Mouse (Mus musculus): Measurements from ENCODE around the gene Med13l. TPM values are rescaled to one million over a fixed set of nuclear protein-coding genes. Genes with fewer than 3 reads are reported as not detected.

Med13l gene
- polyA plus RNA-seq, 1 experiment from 2014 or later, result 14.6 TPM

DNA sequence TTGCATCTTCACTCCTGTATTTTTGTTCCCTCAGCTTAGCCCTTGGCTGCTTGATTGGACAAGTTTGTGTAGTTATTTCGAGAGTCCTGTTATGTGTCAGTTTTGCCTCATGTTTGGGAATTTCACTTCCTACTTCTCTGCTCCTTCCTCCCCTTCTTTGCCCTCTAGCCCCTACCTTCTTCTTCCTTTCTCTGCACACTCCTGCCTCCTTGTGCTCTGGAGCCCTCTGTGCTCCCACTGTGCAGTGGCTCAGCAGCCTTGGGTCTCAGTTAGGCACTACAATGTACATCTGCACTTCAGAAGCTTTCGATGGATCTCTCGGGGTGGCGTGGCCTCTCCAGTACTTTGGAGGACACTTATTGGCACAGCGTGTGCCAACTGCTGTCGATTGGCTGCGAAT, 14.5 kb downstream of the Med13l start:
- 70% methylated on average over 7 of the region's 7 CpGs for WGBS

DNA sequence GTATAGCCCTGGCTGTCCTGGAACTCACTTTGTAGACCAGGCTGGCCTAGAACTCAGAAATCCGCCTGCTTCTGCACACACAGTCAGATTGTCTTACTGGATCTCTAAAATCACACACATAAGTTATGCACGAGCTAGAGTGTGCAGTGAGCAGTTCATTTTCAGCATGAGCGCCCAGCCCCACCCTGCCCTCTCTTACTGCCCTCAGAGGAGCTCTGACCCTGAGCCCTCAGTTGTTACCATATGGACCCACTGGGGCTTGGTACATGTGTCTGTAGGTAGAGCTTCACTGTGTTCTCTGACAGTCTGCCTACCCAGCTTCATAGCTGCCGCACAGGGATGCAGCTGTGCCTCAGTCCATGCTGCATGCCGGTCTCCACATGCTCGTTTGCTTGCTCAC, 15.4 kb downstream of the Med13l start:
- no peak overlapping the region for H3K4me2 ChIP-seq (ENCODE audit: low read length)
- H3K36me3 ChIP-seq (ENCODE audit: control insufficient read depth, insufficient read depth, low read length), result no peaks in the 10 kb centered on the region
- H3K27ac ChIP-seq (ENCODE audit: low read depth, low read length), result no peak overlapping the region
- peaks cover 22% of the 10 kb centered on the region for H3K4me1 ChIP-seq (ENCODE audit: control insufficient read depth, insufficient read depth, low read length)
- WGBS, result 58% methylated on average over 6 of the region's 6 CpGs
- H3K9ac ChIP-seq (ENCODE audit: low read length), result no peak overlapping the region
- no peak overlapping the region for H3K4me3 ChIP-seq (ENCODE audit: low read depth, low read length)
- DNase-seq (ENCODE audit: low spot score), result no peak
- H3K27me3 ChIP-seq (replicated peaks; ENCODE audit: control insufficient read depth, insufficient read depth, low read length), result no peaks in the 10 kb centered on the region
- no peak for ATAC-seq
- no peaks in the 10 kb centered on the region for H3K9me3 ChIP-seq (replicated peaks; ENCODE audit: control insufficient read depth, low read length)

More for the DNA sequence above, 14.5 kb downstream of the Med13l start:
- H3K27me3 ChIP-seq (replicated peaks; ENCODE audit: control insufficient read depth, insufficient read depth, low read length), result no peaks in the 10 kb centered on the region
- no peak overlapping the region for H3K4me3 ChIP-seq (ENCODE audit: low read depth, low read length)
- no peak overlapping the region for H3K9ac ChIP-seq (ENCODE audit: low read length)
- DNase-seq (ENCODE audit: low spot score) (no peak), ATAC-seq (no peak)
- H3K4me1 ChIP-seq (ENCODE audit: control insufficient read depth, insufficient read depth, low read length), result peaks cover 30% of the 10 kb centered on the region
- no peak overlapping the region for H3K4me2 ChIP-seq (ENCODE audit: low read length)
- H3K27ac ChIP-seq (ENCODE audit: low read depth, low read length), result no peak overlapping the region
- no peaks in the 10 kb centered on the region for H3K9me3 ChIP-seq (replicated peaks; ENCODE audit: control insufficient read depth, low read length)
- no peaks in the 10 kb centered on the region for H3K36me3 ChIP-seq (ENCODE audit: control insufficient read depth, insufficient read depth, low read length)

DNA sequence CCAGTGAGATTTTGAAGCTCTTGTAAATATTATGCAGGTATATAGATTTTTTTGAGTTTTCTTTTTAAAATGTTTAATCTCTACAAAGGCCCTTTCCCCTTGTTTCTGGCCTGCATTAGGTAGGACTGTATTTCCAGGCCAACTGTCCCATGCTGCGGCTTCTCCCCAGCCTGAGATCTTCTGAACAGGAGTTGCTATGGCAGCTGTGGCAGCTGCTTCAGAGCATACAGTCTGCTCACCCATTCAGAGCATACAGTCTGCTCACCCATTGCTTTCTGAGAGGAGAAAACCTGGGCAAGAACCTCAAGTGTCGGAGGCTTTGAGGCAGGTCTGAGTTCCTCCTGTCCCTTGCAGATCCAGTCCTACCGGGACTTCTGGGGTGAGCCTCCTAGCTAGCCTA, 16.3 kb downstream of the Med13l start:
- ATAC-seq (0 out of 2 replicates have a peak, but pooled peaks have one; percentile 15), DNase-seq (ENCODE audit: low spot score) (peak; percentile 53)
- Histone ChIP-seq H3K9me3 (replicated peaks; ENCODE audit: control insufficient read depth, low read length) (no peaks in the 10 kb centered on the region), H3K4me2 (ENCODE audit: low read length) (no peak overlapping the region), H3K27ac (ENCODE audit: low read depth, low read length) (no peak overlapping the region), H3K27me3 (replicated peaks; ENCODE audit: control insufficient read depth, insufficient read depth, low read length) (no peaks in the 10 kb centered on the region), H3K36me3 (ENCODE audit: control insufficient read depth, insufficient read depth, low read length) (no peaks in the 10 kb centered on the region), H3K4me1 (ENCODE audit: control insufficient read depth, insufficient read depth, low read length) (peaks cover 19% of the 10 kb centered on the region), H3K9ac (ENCODE audit: low read length) (no peak overlapping the region), H3K4me3 (ENCODE audit: low read depth, low read length) (no peak overlapping the region)
- 60% methylated on average over 3 of the region's 3 CpGs for WGBS

DNA sequence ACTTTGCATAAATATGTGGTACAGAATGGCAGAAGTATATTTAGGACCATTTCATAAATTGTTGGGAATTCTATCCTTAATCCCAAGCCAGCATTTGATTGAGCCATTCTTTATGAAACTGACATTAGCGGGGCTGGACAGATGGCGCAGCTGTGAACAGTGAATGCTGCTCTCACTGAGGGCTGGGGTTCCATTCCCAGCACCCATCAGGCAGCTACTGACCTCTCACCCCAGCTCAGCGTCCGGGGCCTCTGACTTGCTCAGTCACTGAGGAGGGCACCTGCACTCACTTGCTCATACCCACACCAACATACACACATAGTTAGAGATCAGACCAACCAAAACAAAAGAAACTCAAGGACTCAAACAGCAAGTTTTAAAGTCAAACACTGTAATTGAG, 24.9 kb downstream of the Med13l start:
- WGBS, result 63% methylated on average over 4 of the region's 4 CpGs
- no peak overlapping the region for H3K27ac ChIP-seq (ENCODE audit: low read depth, low read length)

DNA sequence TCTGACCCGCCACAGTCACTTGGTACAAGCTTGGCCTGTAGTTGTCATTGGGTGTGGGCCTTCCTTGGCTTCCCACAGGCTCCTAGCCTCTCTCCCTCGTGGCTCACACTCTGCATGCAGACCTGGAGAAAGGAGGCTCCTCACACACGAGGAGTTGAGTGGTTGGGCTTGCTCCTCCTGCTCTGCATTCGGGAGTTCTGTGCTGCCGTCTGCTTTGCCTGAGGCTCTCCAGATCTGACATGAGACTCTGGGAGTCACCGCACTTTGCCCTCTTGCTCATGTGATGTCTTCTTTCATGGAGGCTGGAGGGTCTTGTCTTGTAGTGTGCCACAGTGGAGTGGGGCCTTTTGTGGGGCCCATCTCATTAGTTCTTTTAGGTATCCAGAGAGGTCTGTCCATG, 26.1 kb downstream of the Med13l start:
- H3K4me3 ChIP-seq (ENCODE audit: low read depth, low read length), result no peak overlapping the region
- no peak for ATAC-seq
- H3K27ac ChIP-seq (ENCODE audit: low read depth, low read length), result no peak overlapping the region
- WGBS, result 61% methylated on average over 6 of the region's 6 CpGs
- DNase-seq (ENCODE audit: low spot score), result no peak
- peaks cover 31% of the 10 kb centered on the region for H3K4me1 ChIP-seq (ENCODE audit: control insufficient read depth, insufficient read depth, low read length)
- no peak overlapping the region for H3K4me2 ChIP-seq (ENCODE audit: low read length)
- no peaks in the 10 kb centered on the region for H3K9me3 ChIP-seq (replicated peaks; ENCODE audit: control insufficient read depth, low read length)
- H3K27me3 ChIP-seq (replicated peaks; ENCODE audit: control insufficient read depth, insufficient read depth, low read length), result no peaks in the 10 kb centered on the region
- H3K9ac ChIP-seq (ENCODE audit: low read length), result no peak overlapping the region
- no peaks in the 10 kb centered on the region for H3K36me3 ChIP-seq (ENCODE audit: control insufficient read depth, insufficient read depth, low read length)

More for the DNA sequence above, 24.9 kb downstream of the Med13l start:
- Histone ChIP-seq H3K9ac (ENCODE audit: low read length) (no peak overlapping the region), H3K27me3 (replicated peaks; ENCODE audit: control insufficient read depth, insufficient read depth, low read length) (no peaks in the 10 kb centered on the region), H3K4me1 (ENCODE audit: control insufficient read depth, insufficient read depth, low read length) (peaks cover 20% of the 10 kb centered on the region), H3K4me2 (ENCODE audit: low read length) (no peak overlapping the region), H3K4me3 (ENCODE audit: low read depth, low read length) (no peak overlapping the region), H3K9me3 (replicated peaks; ENCODE audit: control insufficient read depth, low read length) (no peaks in the 10 kb centered on the region), H3K36me3 (ENCODE audit: control insufficient read depth, insufficient read depth, low read length) (no peaks in the 10 kb centered on the region)
- ATAC-seq (0 out of 2 replicates have a peak, but pooled peaks have one; percentile 42), DNase-seq (ENCODE audit: low spot score) (no peak)

DNA sequence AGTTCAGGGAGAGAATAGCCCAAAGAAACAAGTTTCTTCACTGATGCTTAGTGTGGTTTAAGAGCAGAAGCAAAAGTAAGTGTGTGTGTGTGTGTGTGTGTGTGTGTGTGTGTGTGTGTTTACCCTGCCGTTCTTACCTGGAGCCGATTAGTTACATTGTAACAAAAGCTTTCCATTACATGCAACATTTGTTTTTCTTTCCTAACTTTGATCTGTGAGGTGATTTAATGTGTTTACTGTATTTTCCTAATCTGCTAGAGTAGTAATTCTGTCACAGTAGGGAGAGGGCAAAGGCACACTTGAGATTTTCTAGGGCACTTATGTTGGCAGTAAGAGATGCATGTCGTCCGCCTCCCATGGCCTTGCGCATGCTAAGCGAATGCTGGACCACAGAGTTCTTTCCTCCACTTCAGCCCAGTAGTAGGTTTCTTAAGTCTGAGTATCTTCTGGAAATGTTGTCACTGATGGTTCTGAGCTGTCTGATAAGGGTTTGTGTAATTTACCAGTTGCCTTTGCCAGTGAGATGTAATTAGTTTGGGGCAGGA, 28.0 kb downstream of the Med13l start:
- no peaks in the 10 kb centered on the region for H3K9me3 ChIP-seq (replicated peaks; ENCODE audit: control insufficient read depth, low read length)
- no peak overlapping the region for H3K4me3 ChIP-seq (ENCODE audit: low read depth, low read length)
- no peak overlapping the region for H3K4me2 ChIP-seq (ENCODE audit: low read length)
- ATAC-seq, result no peak
- DNase-seq (ENCODE audit: low spot score), result no peak
- no peak overlapping the region for H3K27ac ChIP-seq (ENCODE audit: low read depth, low read length)
- peaks cover 37% of the 10 kb centered on the region for H3K4me1 ChIP-seq (ENCODE audit: control insufficient read depth, insufficient read depth, low read length)
- H3K36me3 ChIP-seq (ENCODE audit: control insufficient read depth, insufficient read depth, low read length), result no peaks in the 10 kb centered on the region
- H3K27me3 ChIP-seq (replicated peaks; ENCODE audit: control insufficient read depth, insufficient read depth, low read length), result no peaks in the 10 kb centered on the region
- WGBS, result 87% methylated on average over 6 of the region's 6 CpGs
- no peak overlapping the region for H3K9ac ChIP-seq (ENCODE audit: low read length)

DNA sequence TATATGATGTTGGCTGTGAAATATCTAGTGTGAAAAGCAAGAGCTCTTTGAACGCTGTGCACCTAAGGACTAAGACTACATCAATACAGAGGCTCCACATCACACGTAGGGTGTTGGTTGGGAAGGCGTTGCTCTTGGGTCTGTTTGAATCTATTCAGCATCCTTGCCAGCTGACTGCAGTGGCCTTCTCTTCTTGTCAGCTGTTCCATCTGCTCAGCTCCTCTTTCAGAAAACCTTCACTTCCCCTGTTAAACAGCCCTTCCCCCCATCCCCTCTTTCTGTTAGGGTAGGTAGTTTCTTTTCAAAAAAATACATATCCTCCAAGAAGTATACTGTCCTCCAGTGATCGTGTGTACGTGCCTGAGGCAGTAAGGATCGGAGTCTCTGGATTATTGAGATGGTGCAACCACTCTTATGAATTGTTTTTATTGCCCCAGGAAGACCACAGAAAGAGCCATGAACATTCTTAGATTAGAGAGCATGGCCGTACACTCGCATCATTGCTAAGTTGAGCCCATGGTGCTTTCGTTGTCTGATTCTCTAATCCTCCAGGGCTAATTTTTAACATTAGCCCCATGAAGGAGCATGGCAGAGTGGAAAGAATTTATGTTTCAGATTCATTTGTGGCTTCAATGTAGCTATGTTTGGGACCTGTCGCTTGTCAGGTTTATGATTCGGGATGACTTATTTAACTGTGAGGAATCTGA, 28.9 kb downstream of the Med13l start:
- H3K9ac ChIP-seq (ENCODE audit: low read length), result no peak overlapping the region
- H3K27me3 ChIP-seq (replicated peaks; ENCODE audit: control insufficient read depth, insufficient read depth, low read length), result no peaks in the 10 kb centered on the region
- peaks cover 37% of the 10 kb centered on the region for H3K4me1 ChIP-seq (ENCODE audit: control insufficient read depth, insufficient read depth, low read length)
- 81% methylated on average over 11 of the region's 11 CpGs for WGBS
- H3K9me3 ChIP-seq (replicated peaks; ENCODE audit: control insufficient read depth, low read length), result no peaks in the 10 kb centered on the region
- no peaks in the 10 kb centered on the region for H3K36me3 ChIP-seq (ENCODE audit: control insufficient read depth, insufficient read depth, low read length)
- H3K4me2 ChIP-seq (ENCODE audit: low read length), result no peak overlapping the region
- no peak overlapping the region for H3K27ac ChIP-seq (ENCODE audit: low read depth, low read length)
- no peak overlapping the region for H3K4me3 ChIP-seq (ENCODE audit: low read depth, low read length)
- DNase-seq (ENCODE audit: low spot score) (no peak), ATAC-seq (no peak)

DNA sequence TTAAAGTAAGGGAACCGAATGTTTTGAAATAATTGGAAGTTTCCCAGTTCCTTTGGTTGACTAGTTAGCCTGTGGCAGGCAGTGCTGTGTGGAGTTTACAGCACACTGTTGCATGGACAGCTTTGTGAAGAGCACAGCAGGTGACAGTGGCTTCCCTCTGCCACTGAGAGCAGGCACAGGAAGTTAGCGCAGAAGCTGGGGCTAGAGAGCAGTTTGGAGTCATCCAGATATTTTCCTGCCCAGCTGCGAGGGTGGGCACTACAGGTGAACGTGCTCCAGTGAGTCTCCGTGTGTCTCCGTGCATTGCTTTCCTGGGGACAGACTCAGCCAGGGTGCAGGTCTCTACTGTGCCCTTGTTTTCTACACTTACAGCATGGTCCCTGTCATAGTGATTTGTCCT, 30.4 kb downstream of the Med13l start:
- no peak for ATAC-seq
- DNase-seq (ENCODE audit: low spot score), result no peak

DNA sequence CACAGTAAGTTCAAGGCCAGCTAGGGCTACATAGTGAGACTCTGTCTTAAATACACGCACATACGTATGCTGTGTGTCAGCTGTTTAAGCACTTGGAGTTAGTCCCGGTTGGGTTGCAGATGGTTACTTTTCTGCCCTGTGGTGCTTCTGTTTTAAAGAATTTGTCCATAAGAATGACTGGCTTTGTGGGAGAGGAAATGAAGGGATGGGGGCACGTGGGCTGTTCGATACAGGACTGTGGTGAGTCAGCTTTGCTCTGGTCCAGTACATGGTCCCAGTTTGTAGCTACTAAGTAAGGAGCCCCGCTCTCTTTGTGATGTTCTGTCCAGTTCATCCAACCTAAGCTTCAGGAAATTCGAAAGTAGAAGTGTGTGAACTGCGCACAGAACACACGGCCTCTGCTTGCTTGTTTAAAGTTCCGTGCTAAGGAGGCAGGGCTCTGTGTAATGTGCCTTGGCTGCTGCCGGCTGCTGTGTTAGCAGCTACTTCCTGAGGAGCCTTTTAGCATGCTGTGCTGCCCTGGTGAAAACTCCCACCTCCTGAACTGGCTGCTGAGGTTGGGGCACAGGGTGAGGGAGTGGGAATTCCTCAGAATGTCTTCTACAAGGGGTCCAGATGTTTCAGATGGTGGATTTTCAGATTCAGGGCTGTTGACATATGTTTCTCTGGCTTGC, 31.5 kb downstream of the Med13l start:
- H3K36me3 ChIP-seq (ENCODE audit: control insufficient read depth, insufficient read depth, low read length), result no peaks in the 10 kb centered on the region; the same call in 1 of the 2 replicates
- H3K4me3 ChIP-seq (ENCODE audit: low read depth, low read length), result no peak overlapping the region
- no peak for ATAC-seq
- peaks cover 33% of the 10 kb centered on the region for H3K4me1 ChIP-seq (ENCODE audit: control insufficient read depth, insufficient read depth, low read length)
- H3K4me2 ChIP-seq (ENCODE audit: low read length), result no peak overlapping the region
- no peak for DNase-seq (ENCODE audit: low spot score)
- no peaks in the 10 kb centered on the region for H3K27me3 ChIP-seq (replicated peaks; ENCODE audit: control insufficient read depth, insufficient read depth, low read length)
- H3K9me3 ChIP-seq (replicated peaks; ENCODE audit: control insufficient read depth, low read length), result no peaks in the 10 kb centered on the region
- no peak overlapping the region for H3K9ac ChIP-seq (ENCODE audit: low read length)
- WGBS, result 47% methylated on average over 11 of the region's 11 CpGs
- H3K27ac ChIP-seq (ENCODE audit: low read depth, low read length), result no peak overlapping the region

More for the DNA sequence above, 30.4 kb downstream of the Med13l start:
- Histone ChIP-seq H3K9ac (ENCODE audit: low read length) (no peak overlapping the region), H3K4me3 (ENCODE audit: low read depth, low read length) (no peak overlapping the region), H3K4me2 (ENCODE audit: low read length) (no peak overlapping the region), H3K36me3 (ENCODE audit: control insufficient read depth, insufficient read depth, low read length) (no peaks in the 10 kb centered on the region; the same call in 1 of the 2 replicates), H3K27ac (ENCODE audit: low read depth, low read length) (no peak overlapping the region), H3K27me3 (replicated peaks; ENCODE audit: control insufficient read depth, insufficient read depth, low read length) (no peaks in the 10 kb centered on the region), H3K9me3 (replicated peaks; ENCODE audit: control insufficient read depth, low read length) (no peaks in the 10 kb centered on the region), H3K4me1 (ENCODE audit: control insufficient read depth, insufficient read depth, low read length) (peaks cover 33% of the 10 kb centered on the region)
- 51% methylated on average over 6 of the region's 6 CpGs for WGBS
